Mouse (Mus musculus) heart, adult 9 months (tissue): ENCODE measurements around the gene Gm10762.
"Not testable (repeated sequence)": the region's sequence is repeated elsewhere in the genome, so short reads cannot be mapped to it uniquely, and the experiment has no call there.

Experiments
- DNase-seq, 2 experiments: peaks; one replicate each; pipeline ENCODE4 v3.0.0; 2022; ENCODE audit warnings: low spot score in 2 of 2

Gm10762 gene

DNA sequence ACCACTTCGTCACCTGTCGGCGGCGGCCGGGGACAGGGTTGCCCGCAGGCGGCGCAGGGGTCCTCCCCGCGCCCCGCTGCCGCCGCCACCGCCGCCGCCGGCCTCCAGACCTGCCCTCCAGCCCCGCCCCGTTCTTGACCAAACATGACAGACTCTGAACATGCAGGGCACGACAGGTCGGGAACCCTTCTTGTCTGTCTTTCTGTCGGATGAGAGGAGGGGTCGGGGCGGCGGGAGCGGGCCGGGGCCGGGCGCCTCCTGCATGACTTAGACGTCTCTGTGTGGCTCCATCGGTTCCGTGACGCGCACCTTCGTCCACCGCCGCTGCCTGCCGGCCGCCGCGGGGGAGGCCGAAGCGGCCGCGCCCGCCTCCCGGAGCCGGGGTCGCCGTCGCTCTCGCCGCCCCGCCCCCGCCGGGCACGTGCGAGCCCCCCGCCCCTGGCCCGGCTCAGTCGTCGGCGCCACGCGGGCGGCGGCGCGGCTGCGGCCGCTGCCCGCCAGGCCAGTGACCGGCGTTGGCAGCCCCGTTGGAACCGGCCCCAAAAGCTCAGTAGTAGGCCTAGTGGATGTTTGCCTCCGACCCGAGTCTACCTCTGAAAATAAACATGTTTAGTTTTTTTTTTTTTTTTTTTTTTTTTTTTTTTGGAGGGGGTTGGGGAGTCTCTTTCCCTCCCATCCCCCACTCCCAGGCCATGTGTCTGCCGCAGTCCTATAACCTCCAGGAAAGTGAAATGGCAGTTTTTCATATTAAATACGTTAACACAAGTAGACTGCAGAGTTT is at the start of gene Gm10762:
Gm10762 (minus strand) TSS at position 65 of the 781 bp plus-strand sequence.
- peak; percentile 71 to 78 for DNase-seq

DNA sequence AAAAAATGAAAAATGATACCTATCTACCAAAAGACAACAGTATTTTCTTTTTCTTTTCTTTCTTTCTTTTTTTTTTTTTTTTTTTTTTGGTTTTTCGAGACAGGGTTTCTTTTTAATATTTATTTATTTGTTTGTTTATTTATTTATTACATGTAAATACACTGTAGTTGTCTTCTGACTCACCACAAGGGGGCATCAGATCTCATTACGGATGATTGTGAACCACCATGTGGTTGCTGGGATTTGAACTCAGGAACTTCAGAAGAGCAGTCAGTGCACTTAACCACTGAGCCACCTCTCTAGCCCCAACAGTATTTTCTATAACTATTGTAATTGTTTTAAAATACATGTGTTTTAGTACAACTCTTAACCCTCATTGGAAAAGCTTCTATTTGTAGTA is 41.3 kb upstream of the Gm10762 start:
- DNase-seq, result not testable (repeated sequence)

DNA sequence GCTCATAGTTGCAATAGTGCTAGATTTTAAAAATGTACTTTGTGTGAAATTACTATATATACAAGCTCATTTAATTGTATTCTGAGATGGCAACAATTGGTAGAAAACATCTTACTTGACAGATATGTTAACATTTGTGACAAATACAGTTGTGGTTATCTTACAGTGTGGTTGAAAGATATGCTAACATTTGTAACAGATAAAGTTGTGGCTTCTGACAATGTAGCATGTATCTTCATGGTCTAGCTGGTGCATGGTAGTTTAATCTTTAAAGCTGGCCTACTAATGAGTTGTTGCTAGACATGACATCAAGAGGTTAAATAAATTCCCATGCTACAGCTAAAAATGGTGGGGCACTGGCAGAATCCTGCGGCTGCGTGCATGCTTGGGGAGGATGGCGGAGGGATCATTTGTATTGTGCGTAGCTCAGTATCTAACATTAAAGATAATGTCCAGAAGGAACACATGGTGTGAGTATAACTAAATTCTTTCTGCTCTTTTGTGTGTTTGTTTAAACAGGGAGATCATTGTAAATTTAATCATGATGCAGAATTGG is 38.7 kb upstream of the Gm10762 start:
- DNase-seq, result no peak

DNA sequence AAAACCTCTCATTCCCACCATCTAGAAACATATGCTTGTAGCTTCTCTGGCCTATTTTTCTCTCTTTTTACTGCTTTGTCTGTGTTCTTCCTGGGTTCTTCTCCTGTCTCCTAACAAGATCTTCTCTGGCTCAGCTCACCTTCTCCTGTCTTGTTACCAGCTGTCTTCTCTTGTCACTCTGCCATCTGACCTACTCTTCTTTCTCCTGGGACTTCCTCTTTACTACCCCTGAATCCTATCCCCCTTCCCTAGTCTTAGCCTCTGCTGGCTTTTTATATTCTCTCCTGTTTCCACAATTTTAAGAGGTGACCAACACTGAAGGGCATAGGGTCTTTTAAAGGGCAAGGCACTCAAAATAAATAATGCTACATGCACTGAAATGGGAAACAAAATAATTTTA is 37.3 kb upstream of the Gm10762 start:
- no peak for DNase-seq

DNA sequence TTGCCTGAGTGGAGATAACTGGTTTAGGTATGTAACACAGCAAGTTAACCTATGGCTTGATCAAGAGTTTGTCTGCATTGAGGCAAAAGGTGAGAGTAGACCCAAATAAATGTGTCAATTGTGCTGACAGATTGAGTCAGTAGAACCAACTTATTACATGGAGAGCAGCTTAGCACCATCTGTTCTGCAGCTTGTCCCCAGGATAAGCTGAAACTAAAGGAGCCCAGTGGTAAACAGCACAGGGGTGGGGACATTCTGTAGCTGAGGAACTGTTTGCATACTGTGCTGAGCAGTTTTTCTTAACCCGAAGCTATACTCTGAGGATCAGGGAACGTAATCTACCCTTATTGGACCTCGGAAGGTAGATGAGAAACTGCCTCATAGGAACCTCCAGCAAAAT is 17.2 kb upstream of the Gm10762 start:
- no peak for DNase-seq

DNA sequence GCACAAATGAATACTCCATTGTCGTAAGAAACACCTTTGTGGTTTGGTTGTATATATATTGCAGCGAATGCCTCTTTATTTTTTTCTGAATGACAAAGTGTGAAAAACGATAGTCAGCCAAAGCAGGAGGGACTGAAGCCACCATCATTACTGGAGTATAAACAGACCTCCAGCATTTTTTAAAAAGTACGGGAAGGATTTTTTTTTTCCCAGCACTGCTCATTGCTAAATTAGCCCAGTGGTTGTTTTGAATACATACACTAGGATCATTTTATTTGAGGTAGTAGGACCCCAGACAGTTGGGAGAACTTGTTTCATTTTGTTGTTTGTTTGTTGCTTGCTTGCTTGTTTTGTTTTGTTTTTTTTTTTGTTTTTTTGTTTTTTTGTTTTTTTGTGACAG is 8.0 kb upstream of the Gm10762 start:
- DNase-seq, result no peak

DNA sequence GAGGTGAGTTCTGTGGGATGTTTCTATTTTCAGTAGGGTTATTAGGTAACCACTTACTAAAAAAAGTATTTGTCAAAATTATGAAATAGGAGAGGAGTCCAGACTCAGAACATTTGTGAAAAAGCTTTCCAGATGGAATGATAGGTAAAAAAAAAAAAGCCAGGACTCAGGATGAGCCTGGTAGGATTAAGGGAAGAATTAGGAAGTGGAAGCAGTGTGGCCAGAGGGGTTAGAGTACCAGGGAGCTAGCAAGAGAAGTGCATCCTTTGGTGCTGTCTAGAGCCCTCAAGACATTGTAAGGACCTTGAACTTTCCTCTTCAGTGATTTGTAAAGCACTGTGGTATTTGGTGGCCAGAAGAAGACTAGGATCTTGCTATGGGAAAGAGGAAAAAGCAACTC is 4.8 kb upstream of the Gm10762 start:
- DNase-seq, result no peak

DNA sequence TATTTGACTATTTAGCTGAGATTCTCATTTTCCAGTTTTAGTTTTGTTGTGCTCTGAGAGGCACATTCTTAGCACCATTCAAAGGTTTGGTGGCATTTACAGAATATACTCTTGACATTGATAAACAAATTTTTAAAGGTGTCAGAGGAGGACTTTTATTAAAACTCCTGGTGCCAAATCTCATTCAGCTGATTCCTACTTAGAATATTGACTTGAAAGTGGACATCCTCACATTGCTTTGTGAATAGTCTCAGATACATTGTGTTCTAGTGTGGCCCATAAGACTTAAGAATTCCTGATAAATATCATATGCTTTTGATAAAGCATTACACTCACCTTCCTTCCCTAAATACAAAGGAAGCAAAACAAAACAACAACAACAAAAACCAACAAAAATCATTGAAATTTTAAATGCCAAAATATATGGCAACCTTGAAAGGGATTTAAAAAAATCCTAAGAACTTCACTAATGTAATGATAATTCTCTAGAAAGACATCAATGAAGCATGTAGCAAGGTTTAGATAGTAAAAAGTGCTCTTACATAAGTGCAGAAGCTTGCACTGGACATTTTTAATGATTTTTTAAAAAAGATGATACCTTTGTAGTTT is 1.1 kb upstream of the Gm10762 start:
- DNase-seq, result no peak

DNA sequence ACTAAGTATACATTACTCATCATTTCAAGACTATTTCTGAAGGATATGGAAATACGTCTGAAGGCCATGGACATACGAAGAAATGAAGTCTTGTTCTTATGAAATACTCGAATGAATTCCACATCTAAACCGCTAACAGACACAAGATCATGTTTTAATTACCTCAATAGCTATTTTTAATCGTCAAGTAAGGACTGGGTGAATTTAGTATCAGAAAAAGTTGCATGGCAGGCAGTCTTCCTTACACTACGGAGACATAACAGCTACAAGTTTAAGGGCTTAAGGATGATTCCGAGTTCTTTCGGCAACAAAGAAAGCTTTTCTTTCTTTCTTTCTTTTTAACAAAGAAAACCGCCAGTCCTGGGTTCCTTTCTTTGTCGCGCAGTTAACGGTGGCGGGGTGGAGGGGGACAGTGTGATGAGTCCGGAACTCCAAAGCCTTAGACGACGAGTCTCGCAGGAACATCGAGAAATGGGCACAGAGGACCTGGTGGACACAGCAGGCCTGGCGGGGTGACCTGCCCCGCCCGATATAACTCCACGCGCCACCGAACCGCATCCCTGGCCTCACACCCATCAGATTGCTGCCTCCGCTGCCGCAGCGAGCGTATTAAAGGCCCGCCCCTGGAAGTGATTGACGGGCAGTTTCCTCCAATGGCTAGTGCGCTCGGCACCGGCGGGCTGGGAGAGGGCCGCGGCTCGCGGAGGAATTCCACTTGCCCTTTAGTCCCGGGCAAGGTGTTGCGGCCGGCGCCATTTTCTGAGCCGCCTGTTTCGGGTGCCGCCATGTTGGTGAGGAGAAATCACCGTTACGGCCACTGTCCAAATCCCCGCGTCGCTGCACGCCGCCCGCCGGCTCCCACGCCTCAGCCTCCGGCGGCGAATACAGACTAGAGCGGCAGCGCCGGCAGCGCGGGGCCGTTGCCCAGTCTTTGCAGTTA is 614 bp downstream of the Gm10762 start, which contains the start of gene Zc3h6:
Zc3h6 (plus strand) TSS at position 762 of the 940 bp plus-strand sequence.
- DNase-seq, result peak; percentile 99

DNA sequence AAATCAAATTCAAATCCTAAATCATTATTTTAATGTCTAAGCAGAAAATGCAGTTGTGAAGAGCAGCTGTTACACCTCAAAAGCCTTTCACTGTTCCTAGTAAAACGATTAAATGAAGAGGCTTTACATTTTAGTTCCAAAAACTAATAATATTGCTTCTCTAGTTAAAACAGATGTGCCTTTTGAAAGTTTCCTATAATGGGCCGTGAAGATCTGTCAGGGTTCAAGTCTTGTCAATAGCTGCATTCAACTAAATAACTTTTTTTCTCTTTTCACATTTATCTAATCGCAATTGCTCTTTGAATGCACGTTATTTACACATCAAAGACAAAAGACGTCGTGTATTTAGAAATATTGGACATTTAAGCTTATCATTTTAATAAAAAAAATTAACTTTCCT is 1.3 kb downstream of the Gm10762 start:
- DNase-seq, result no peak

DNA sequence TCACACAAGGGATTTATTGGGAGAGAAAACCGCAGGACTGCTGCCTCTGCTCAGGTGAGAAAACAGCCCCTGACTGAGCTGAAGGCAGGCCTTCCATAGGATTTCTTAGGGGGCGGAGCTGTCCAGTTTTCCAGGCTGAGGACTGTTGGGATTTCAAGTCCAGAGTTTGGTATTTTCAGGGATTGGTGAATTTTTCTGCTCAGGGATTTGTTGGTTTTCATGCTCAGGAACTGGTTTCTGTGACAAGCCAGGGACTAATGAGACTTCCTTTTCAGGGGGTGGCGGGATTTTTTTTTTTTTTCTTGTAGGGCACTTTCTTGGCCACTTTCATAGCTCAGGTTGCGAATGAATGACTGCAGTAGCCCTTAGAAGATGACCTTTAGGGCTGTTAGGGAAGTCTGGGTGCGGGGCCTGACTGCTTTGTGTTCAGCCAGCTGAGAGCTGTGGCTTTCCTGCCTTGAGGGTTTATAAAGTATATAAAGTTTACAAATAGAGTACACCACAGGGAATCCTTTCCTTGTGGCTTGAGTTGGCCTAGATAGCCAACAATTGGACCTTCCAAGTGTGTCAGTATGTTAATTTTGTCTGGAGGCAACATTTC is 1.9 kb downstream of the Gm10762 start:
- no peak for DNase-seq

DNA sequence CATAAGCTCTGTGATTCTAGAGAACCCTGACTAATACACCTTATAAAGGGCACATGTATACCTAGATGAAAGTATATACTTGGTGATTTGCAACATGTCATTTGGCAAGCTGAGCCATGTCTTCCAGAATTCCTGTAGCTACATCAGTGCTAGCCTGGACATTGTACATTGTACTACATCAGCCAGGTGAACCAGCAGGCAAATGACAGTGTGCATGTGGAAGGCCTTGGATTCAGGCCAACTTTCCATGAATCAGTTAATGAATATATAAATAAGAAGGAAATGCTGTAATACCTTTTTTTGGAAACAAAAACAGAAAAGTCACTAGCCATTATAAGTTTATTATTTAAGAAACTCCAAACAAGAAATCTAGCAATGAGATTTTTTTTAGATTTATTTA is 13.3 kb downstream of the Gm10762 start:
- DNase-seq, result no peak

DNA sequence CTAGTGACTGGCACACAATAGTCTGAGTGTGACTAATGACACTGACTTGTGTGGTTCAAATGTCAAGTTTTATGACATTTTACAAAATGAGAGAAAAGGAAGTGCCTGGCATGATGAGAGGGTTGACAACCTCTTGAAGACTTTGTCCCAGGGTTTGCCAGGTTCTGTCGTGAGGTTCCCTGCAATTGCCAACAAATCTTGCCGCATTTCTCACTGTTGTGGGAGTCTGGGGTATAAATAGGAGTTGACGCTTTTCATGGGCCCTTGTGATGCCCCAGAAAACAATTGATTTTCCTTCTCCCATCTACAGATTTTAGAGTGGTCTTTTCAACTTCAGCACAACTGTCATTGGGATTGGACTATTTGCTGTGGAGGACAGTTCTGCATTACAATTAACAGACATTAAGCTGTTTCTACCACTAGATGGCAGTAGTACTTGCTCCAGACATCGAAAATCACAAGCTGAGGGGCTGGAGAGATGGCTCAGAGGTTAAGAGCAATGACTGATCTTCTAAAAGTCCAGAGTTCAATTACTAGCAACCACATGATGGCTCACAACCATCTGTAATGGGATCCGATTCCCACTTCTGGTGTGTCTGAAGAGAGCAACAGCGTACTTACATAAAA is 19.4 kb downstream of the Gm10762 start:
- DNase-seq, result peak; percentile 18 to 21

DNA sequence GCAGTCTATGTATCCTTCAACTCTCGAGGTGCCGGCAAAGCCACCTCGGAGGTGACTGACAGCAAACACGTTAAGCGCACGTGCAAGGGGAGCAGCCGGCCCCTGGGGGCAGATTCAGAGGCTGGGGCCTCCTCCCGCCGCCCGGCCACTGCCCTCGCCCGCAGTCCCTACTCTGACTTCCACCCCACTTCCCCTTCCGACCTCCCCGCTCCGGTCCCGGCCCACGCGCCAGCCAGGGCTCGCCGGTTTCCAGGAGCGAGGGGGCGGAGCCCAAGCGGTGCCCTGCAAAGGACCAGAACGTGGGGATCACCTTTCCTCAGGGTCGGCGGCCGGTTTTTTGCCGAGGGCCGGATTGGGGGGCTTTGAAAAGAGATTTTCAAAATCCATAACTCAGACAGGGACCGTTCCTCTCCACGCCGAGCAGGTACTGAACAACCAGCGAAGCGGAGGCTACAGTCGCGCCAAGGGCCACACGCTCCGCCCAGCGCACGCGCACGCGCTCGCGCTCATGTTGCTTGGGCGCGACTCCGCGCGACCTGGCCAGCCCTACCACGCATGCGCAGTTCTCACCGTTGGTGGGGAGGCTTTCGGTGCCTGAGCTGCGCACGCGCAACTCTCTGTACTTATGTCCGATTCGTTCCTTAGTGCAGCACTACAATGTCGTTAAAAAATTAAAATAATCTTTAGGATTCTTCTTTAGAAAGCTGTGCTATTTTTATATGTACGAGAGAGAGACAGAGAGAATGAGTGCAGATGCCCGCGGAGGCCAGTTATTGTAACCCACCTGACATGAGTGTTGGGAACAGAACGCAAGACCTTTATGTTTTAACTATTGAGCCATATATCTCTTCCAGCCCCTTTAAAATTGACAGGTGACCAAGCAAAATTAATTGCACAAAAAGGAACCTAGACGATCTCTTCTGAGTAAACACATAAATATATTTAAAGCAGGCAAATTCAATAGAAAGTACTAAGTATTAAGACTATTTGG is 23.7 kb downstream of the Gm10762 start, which contains the start of gene Zc3h8:
Zc3h8 (minus strand) TSS at position 540 of the 991 bp plus-strand sequence.
- DNase-seq, result peak; percentile 96 to 97

DNA sequence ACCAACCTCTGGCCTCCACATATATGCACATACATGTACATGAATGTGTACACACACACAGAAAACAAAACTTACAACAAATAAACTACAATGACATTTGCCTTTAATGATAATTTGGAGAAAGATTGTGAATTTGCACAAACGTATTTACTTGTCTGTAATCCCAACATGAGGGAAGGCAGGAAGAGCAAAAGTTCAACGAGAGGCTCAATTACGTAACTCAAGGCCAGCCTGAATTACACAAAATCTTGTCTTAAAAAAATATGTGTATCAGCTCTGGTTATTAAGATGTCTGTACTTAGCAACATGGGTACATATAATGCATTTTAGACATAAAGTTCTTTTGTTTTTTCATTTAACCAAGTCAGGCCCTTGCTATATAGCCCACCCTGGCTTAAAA is 31.3 kb downstream of the Gm10762 start:
- no peak for DNase-seq

DNA sequence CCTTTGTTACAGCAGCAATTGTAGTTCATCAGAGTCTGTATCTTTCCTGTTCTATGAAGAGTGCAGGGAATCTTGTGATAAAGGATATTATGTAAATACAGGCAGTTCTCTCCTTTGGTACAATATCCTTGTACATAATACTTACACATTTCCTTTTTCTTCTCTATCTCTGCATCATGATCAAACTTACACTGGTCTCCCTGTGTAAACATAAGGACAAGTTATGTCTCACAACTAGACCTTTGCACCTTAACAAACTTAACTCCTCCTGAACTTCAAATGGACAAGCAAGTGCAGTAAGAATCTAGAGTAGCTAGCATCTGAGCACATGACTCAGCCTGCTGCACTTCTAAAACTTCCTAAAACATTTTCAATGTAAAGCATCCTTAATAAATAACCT is 36.8 kb downstream of the Gm10762 start:
- no peak for DNase-seq

DNA sequence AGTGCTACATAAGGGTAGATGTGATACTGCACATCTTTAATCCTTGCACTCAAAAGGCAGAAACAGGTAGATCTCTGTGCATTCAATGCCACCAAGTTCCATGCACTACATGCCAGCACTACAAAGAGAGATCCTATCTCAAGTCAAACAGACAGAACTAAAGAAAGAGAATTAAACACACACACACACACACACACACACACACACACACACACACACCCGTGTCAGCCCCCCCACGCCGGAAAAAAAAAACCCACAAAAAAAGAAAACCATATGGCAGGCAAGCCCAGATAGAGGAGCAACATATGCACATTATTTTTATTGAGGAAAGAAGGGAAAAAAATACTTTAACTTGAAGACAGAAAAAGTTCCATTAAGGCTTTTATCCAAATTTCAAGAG is 39.1 kb downstream of the Gm10762 start:
- DNase-seq, result no peak

DNA sequence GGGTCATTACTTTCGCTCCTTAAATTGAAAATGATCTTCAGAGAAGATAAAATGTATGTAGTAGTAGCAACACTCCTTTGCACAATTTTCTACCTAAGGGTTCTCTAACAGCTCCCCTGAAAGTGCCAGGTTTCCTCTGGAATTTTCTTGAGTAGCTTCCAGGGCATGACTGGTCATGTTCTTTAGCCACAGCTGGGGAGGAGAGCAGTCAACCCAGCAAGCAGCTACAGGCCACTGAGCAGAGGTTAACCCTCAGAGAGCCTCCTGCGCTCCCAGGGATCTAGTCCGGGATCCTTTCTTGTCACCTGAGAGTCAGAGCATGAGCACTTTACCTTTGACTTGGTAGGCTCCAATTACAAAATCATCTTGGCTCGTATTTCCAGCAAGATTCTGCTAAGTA is 42.7 kb downstream of the Gm10762 start:
- no peak for DNase-seq
